Mouse (Mus musculus) midbrain, embryonic 16.5 days (tissue): ENCODE data around the gene Tcaim. TPM values are rescaled to one million over a fixed set of nuclear protein-coding genes. Genes with fewer than 3 reads are reported as not detected.
A peak's percentile ranks its signal among the peaks of the same experiment; 100 is the strongest.

ENCODE experiments used
- ATAC-seq: fragments of 200-750 bp; cut with Nextera tagmentation; 2 replicates; pipeline ENCODE4 v1.8.0; 2017; ENCODE audit warnings: moderate TSS enrichment
- H3K27ac ChIP-seq: fragments of 300-500 bp; sonication (generic); 2 replicates; pipeline ENCODE4 v1.5.1; 2014; ENCODE audit warnings: mild to moderate bottlenecking, low read length, mixed read lengths
- H3K27me3 ChIP-seq: fragments of 300-500 bp; sonication (generic); 2 replicates; pipeline ENCODE4 v1.6.1; 2014; ENCODE audit warnings: low read depth, low read length, mixed read lengths; ENCODE audit not compliant: control insufficient read depth, insufficient read depth
- H3K36me3 ChIP-seq: fragments of 300-500 bp; sonication (generic); 2 replicates; pipeline ENCODE4 v1.6.1; 2014; ENCODE audit warnings: mild to moderate bottlenecking, low read length, moderate library complexity, mixed read lengths; ENCODE audit not compliant: control insufficient read depth, insufficient read depth
- H3K4me1 ChIP-seq: fragments of 300-500 bp; sonication (generic); 2 replicates; pipeline ENCODE4 v1.6.1; 2014; ENCODE audit warnings: mild to moderate bottlenecking, low read length, mixed read lengths; ENCODE audit not compliant: control insufficient read depth, insufficient read depth
- H3K4me2 ChIP-seq: fragments of 300-500 bp; sonication (generic); 2 replicates; pipeline ENCODE4 v1.6.1; 2014; ENCODE audit warnings: mild to moderate bottlenecking, low read length, mixed read lengths
- H3K4me3 ChIP-seq: fragments of 300-500 bp; sonication (generic); 2 replicates; pipeline ENCODE4 v1.5.1; 2014; ENCODE audit warnings: low read depth, mild to moderate bottlenecking, low read length, moderate library complexity, mixed read lengths
- H3K9ac ChIP-seq: fragments of 300-500 bp; sonication (generic); 2 replicates; pipeline ENCODE4 v1.6.1; 2014; ENCODE audit warnings: low read depth, low read length, mixed read lengths
- H3K9me3 ChIP-seq: fragments of 300-500 bp; sonication (generic); replicated peaks from 2 replicates; pipeline ENCODE4 v1.6.1; 2014; ENCODE audit warnings: mild to moderate bottlenecking, low read length, mixed read lengths; ENCODE audit not compliant: control insufficient read depth, poor library complexity, severe bottlenecking
- WGBS: fragments of 180-500 bp; shearing (Covaris S2); extraction: QIAGEN DNeasy Blood & Tissue Kit; methylation state at CpG from one replicate; pipeline ENCODE4 v1.1.7; 2014; 5-methylcytosine and 5-hydroxymethylcytosine counted together
- polyA plus RNA-seq: library from polyadenylated mRNA; unstranded; fragments of >200 nt; fragmentation: Nextera tagmentation; extraction: Ambion mirVana; gene quantifications from 2 replicates; pipeline ENCODE4 v1.2.1, GENCODE M21; 2015

Gene Tcaim
- polyA plus RNA-seq, 1 experiment from 2014 or later, result 9.9 TPM

DNA sequence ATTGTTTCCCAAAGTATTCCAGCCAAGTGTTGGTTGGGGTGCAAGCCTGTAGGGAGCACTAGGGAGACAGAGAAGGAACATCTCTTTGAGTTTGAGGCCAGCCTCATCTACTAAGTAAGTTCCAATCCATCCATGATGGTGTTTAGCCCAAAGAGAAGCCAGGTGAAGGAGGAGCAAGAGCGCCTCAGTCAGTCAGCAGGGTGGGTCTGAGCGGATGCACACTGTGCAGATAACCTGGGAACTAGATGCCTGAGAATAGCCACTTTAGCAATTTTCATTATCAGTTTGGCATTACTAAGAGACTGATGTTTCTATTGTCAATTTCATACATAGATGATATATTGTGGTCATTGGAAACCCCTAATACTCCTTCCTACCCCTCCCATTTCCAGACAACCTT, 9.4 kb downstream of the Tcaim start:
- H3K4me2 ChIP-seq, result no peak overlapping the region
- no peaks in the 10 kb centered on the region for H3K9me3 ChIP-seq
- no peak overlapping the region for H3K27ac ChIP-seq
- no peak overlapping the region for H3K4me3 ChIP-seq
- WGBS, result 94% methylated on average over 2 of the region's 2 CpGs
- H3K36me3 ChIP-seq, result peaks cover 6% of the 10 kb centered on the region
- no peaks in the 10 kb centered on the region for H3K4me1 ChIP-seq
- H3K27me3 ChIP-seq, result no peaks in the 10 kb centered on the region
- ATAC-seq, result no peak
- H3K9ac ChIP-seq, result no peak overlapping the region

DNA sequence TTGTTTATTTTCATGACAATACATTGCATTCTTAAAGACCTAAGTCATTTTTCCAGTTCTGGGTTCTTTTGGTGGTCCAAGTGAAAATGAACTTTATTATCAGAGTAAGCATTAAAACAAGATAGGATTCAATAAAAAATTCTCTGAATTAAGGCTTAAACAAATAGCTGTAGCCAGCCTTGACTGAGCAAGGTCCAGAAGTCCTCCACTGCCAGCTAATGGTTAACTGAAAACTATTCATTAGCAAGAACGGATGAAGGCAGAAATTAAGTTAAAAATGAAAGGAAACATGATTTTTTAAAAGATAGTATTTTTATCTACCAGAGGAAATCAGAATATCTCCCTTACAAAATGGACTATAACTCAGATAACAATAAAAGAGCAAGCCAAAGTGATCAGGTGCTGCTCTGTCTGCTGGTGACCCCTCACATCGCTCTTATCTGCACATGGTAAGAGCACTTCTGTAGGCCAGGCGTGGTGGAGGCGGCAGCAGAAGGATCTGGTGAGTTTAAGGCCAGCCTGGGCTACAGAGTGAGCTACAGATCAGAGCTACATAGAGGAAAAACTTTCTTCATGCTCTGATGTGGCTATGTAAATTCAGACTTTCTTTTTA, 10.0 kb downstream of the Tcaim start:
- no peaks in the 10 kb centered on the region for H3K27me3 ChIP-seq
- ATAC-seq, result no peak
- no peak overlapping the region for H3K27ac ChIP-seq
- H3K4me3 ChIP-seq, result no peak overlapping the region
- H3K9ac ChIP-seq, result no peak overlapping the region
- H3K36me3 ChIP-seq, result peaks cover 10% of the 10 kb centered on the region
- no peaks in the 10 kb centered on the region for H3K9me3 ChIP-seq
- 86% methylated on average over 4 of the region's 4 CpGs for WGBS
- H3K4me2 ChIP-seq, result no peak overlapping the region
- no peaks in the 10 kb centered on the region for H3K4me1 ChIP-seq

DNA sequence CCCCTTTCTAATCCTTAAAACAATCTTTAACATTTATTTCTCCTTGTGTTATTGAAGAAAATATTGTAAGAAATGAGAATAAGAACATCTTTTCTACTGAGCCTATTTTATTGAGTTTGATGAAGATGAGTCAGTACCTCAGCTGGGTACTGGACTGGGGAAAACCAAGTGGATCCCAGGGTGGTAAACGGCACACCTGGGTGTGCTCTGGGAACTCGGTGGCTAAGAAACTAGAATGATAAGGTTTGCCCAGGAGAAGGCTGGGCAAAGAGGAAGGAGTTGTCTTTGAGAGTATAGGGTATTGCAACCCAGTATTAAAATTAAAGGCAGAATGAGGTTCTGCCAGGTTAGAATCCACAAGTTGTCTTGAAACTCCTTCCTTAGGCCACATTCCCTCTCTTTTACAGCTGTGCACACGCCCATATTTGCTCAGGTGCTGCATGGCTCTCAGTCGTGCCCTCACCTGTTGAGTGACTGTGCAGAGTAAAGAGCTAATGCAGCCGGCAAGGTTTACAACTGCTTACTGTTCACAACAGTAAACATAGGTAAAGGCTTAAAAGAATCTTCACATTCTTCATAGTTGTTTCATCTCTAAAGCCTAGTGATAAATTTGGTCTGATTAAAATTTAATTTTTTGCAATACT, 18.2 kb downstream of the Tcaim start:
- no peak for ATAC-seq
- WGBS, result 92% methylated on average over 5 of the region's 5 CpGs
- Histone ChIP-seq H3K4me3 (no peak overlapping the region), H3K9me3 (no peaks in the 10 kb centered on the region), H3K36me3 (peaks cover 39% of the 10 kb centered on the region), H3K9ac (no peak overlapping the region), H3K4me1 (no peaks in the 10 kb centered on the region), H3K27me3 (no peaks in the 10 kb centered on the region), H3K27ac (no peak overlapping the region), H3K4me2 (no peak overlapping the region)

DNA sequence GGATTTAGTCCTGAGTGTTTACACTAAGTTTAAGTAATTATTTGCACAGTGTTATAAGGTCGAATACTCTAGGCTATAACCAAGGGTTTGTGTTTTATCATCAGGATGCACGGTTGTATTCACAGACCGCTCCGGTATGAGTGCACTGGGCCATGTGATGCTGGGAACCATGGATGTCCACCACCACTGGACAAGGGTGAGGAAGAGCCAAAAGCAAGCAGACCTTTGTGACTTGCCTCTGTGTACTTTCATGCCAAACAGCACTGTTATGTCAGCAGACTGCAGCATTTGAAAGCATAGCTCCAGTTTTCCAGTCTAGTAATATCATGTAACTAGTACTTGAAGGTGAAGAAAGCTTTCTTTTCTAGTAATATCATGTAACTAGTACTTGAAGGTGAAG, 21.4 kb downstream of the Tcaim start:
- Histone ChIP-seq H3K4me3 (no peak overlapping the region), H3K9me3 (no peaks in the 10 kb centered on the region), H3K36me3 (peaks cover 30% of the 10 kb centered on the region), H3K9ac (no peak overlapping the region), H3K4me1 (no peaks in the 10 kb centered on the region), H3K4me2 (no peak overlapping the region), H3K27ac (no peak overlapping the region), H3K27me3 (no peaks in the 10 kb centered on the region)
- WGBS, result 94% methylated on average over 4 of the region's 4 CpGs
- no peak for ATAC-seq

- ATAC-seq, result no peak
- H3K4me2 ChIP-seq, result no peak overlapping the region
- no peaks in the 10 kb centered on the region for H3K9me3 ChIP-seq
- no peaks in the 10 kb centered on the region for H3K27me3 ChIP-seq
- no peaks in the 10 kb centered on the region for H3K4me1 ChIP-seq
- no peak overlapping the region for H3K9ac ChIP-seq
- H3K4me3 ChIP-seq, result no peak overlapping the region
- WGBS, result 91% methylated on average over 4 of the region's 4 CpGs
- peaks cover 22% of the 10 kb centered on the region for H3K36me3 ChIP-seq
- H3K27ac ChIP-seq, result no peak overlapping the region
These were observed 24.6 kb downstream of the Tcaim start for GRCm38 (mm10) chr9:122829826-122830380.

GRCm38 (mm10) chr9:122836126-122836525, 30.8 kb downstream of the Tcaim start:
- Histone ChIP-seq H3K27me3 (no peaks in the 10 kb centered on the region), H3K4me2 (no peak overlapping the region), H3K27ac (no peak overlapping the region), H3K9me3 (no peaks in the 10 kb centered on the region), H3K4me3 (no peak overlapping the region), H3K36me3 (peaks cover 3% of the 10 kb centered on the region; the same call in 1 of the 2 replicates), H3K4me1 (no peaks in the 10 kb centered on the region), H3K9ac (no peak overlapping the region)
- no peak for ATAC-seq
- WGBS, result 75% methylated on average over 9 of the region's 9 CpGs

GRCm38 (mm10) chr9:122836790-122837189, 31.5 kb downstream of the Tcaim start:
- Histone ChIP-seq H3K36me3 (peaks cover 3% of the 10 kb centered on the region; the same call in 1 of the 2 replicates), H3K9ac (no peak overlapping the region), H3K4me2 (no peak overlapping the region), H3K4me3 (no peak overlapping the region), H3K27ac (peak overlapping the region; percentile 50; the same call in 1 of the 2 replicates), H3K4me1 (no peaks in the 10 kb centered on the region), H3K27me3 (no peaks in the 10 kb centered on the region), H3K9me3 (no peaks in the 10 kb centered on the region)
- 49% methylated on average over 6 of the region's 6 CpGs for WGBS
- ATAC-seq, result peak; percentile 82

DNA sequence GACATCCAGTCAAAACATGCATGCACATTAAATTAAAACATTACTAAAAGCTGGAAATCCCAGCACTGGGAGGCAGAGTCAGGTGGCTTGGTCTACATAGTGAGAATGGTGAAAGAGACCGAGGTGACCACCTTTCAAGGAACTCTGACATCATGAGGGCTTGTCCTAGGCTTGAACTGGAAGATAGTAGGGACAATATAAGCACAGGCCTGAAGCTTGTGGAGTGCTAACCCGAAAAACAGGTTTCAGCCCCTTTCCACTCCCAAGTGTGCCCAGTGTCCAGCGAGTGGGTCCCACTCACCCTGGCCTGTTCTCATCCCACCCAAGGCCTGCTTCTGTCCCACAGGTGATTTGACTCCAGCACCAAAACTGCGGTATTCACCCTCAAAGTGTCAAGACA, 31.9 kb downstream of the Tcaim start:
- Histone ChIP-seq H3K36me3 (peaks cover 3% of the 10 kb centered on the region; the same call in 1 of the 2 replicates), H3K4me3 (no peak overlapping the region), H3K27me3 (no peaks in the 10 kb centered on the region), H3K4me2 (no peak overlapping the region), H3K4me1 (no peaks in the 10 kb centered on the region), H3K9me3 (no peaks in the 10 kb centered on the region), H3K9ac (no peak overlapping the region), H3K27ac (peak overlapping the region; percentile 50; the same call in 1 of the 2 replicates)
- 0 out of 2 replicates have a peak, but pooled peaks have one; percentile 36 for ATAC-seq
- 89% methylated on average over 4 of the region's 4 CpGs for WGBS

DNA sequence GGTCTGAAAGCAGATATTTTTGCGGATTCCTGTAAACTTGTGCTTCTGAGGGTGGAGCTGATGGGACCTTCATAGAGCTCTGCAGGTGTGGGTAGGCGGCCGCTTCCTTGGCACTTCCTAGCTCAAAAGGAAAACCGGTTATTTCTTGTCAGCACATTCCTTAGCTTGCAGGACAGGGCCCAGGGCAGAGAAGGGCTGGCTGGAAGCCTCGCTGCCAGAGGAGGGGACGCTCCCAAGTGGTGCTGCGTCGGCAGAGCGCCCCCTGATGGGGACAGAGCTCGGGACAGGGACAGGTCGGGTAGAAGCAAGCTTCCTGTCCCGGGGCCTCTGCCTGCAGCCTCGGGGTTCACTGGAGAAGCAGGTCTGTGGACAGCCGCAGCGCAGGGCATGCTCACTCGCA, 32.3 kb downstream of the Tcaim start:
- ATAC-seq, result no peak
- WGBS, result 31% methylated on average over 16 of the region's 16 CpGs
- no peak overlapping the region for H3K9ac ChIP-seq
- no peaks in the 10 kb centered on the region for H3K27me3 ChIP-seq
- H3K4me1 ChIP-seq, result no peaks in the 10 kb centered on the region
- no peak overlapping the region for H3K4me2 ChIP-seq
- no peaks in the 10 kb centered on the region for H3K9me3 ChIP-seq
- H3K27ac ChIP-seq, result no peak overlapping the region
- no peak overlapping the region for H3K4me3 ChIP-seq
- peaks cover 3% of the 10 kb centered on the region; the same call in 1 of the 2 replicates for H3K36me3 ChIP-seq
